Mouse (Mus musculus): ENCODE data around the gene Mylk4. TPM values are rescaled to one million over a fixed set of nuclear protein-coding genes. Genes with fewer than 3 reads are reported as not detected.

Mylk4 gene
- total RNA-seq, 2 experiments from 2014 or later, result 0.73 to 1.0 TPM

- DNase-seq (ENCODE audit: low spot score in 2 of 2), result no peak
Observed at GRCm38 (mm10) chr13:32799131-32799530, 15.4 kb upstream of the Mylk4 start.

GRCm38 (mm10) chr13:32797085-32797484, 13.3 kb upstream of the Mylk4 start:
- no peak for DNase-seq (ENCODE audit: low spot score in 2 of 2)

- DNase-seq (ENCODE audit: low spot score in 2 of 2), result no peak
Observed at GRCm38 (mm10) chr13:32795166-32795565, 11.4 kb upstream of the Mylk4 start.

DNA sequence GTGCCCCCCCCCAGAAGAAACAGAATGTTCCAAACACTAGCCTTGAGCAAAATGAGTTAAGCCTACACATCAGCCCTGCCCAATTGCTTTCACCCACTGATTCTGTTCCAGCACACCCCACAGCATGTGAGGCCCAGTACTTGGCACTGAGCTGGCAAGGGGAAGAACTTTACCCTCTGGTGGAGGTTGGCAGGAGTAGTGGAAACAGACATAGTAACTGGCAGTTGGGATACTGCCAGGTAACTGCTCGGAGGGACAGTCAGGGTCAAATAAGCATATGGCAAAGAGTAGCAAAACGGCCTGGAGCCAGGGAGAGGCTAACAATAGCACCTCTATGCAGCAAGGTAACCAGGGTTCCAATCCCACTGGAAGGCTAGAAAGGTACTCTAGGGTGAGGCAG, 10.9 kb upstream of the Mylk4 start:
- DNase-seq (ENCODE audit: low spot score in 2 of 2), result no peak

DNA sequence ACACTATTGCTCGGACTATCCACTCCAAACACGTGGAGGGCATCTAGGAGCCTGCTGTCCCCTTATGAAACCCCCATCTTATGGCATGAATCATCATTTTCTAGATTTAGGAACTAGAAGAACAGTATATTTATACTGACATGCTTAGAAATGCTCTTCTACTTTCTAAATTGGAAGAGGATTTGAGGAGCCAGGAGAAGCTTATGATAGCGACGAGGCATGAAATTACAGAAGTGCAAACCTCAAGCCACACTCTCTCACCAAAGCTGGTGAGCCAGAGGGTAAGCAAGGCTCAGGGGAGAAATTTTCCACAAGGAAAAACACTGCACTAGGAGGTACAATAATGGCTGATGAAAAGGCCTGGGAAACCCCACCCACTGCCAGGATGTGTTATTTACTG, 6.0 kb upstream of the Mylk4 start:
- no peak for DNase-seq (ENCODE audit: low spot score in 2 of 2)

DNA sequence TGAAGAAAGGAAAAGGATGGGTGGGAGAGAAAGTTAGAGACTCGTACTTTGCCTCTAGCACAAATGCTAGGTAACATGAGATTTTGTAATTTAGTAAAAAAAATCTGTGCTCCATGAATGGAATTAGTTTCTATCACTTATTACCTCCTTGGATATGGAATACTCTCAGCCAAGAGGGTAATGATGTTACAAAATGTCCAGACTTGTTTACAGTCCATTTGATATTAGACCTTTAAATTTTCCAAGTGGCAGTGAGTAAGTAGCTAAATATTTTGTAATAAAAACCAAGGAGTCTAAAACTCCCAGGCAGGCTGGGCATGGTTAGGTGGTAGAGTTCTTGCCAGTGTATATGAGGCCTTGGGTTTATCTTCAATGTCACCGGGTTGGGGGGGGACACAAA, 3.8 kb upstream of the Mylk4 start:
- DNase-seq (ENCODE audit: low spot score in 2 of 2), result no peak

DNA sequence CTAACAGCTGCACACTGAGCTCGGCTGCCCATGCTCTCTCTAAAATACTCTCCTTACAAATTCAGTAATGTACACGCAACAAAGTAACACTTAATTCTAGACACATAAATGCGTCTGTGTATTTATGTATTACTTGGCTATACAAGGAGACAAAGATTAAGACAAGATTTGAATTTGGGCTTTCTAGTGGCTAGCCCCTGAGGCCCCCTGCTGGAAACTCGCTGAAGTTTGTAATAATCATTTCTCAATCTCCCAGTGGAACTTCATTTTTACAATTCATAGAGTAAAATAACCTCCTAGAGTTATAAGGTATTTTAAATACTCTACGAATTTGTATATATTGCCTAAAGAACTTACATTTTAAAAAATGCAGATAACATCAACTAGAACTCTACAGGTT, 699 bp downstream of the Mylk4 start:
- no peak for DNase-seq (ENCODE audit: low spot score in 2 of 2)

- no peak for DNase-seq (ENCODE audit: low spot score in 2 of 2)
Observed at GRCm38 (mm10) chr13:32778861-32779260, 4.9 kb downstream of the Mylk4 start.

GRCm38 (mm10) chr13:32776350-32776749, 7.4 kb downstream of the Mylk4 start:
- no peak for DNase-seq (ENCODE audit: low spot score in 2 of 2)

GRCm38 (mm10) chr13:32775889-32776288, 7.9 kb downstream of the Mylk4 start:
- DNase-seq (ENCODE audit: low spot score in 2 of 2), result no peak

DNA sequence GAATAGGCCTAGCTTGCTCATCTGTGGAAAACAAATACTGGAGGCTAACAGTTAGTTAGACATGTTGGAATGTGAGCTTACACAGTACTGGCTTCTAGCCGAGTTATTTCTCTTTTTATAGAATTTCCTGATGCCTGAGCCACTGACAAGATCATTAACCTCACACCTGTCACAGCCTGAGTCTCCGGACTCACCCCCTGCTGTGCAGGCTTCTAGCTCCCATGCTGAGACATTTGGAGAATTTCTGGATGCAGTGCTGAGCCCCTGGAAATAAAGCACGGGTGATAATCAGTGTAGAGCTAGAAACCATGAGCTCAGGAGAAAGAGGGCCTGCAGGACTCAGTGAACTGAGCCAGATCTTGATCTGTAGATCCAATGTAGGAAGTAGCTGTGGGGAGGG, 13.8 kb downstream of the Mylk4 start:
- DNase-seq (ENCODE audit: low spot score in 2 of 2), result no peak

DNA sequence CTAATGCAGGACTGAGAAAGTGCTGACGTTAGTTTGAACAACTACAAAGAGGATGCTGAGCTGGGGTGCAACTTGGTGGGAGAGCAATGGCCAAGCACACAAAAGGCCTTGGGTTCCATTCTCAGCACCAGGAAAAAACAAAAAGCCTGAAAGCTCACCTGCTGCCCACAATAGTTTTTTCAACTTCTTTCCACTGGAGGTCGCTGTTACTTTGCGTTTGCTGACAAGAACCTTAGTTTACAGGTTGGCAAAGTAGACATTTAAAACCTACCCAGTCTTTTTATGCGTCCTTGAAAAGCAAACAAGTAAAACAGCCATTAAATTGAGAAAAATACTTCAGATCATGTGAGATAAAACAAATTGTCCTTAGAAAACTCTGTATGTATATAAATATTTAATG, 15.7 kb downstream of the Mylk4 start:
- peak; percentile 33 to 43 for DNase-seq (ENCODE audit: low spot score in 2 of 2)

DNA sequence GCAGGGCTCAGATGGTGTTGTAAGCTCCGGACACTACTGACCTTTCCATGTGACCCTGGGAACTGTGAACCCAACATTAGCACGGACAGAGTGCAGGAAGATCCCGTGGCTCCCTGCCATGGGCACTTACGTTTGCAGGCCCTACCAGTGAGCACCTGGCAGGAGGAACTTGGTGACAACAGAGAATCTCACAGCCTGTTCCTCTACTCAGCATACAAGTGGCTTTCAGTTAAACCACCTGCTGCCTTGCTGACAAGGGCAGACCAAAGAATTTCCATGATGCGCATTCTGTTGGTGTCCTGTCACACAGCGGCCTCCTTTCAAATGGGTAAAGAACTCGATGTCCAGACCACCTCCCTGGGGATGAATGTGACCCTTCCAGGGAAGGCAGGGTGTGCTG, 19.3 kb downstream of the Mylk4 start:
- DNase-seq (ENCODE audit: low spot score in 2 of 2), result no peak

- no peak for DNase-seq (ENCODE audit: low spot score in 2 of 2)
Observed at GRCm38 (mm10) chr13:32763141-32763540, 20.6 kb downstream of the Mylk4 start.

GRCm38 (mm10) chr13:32760795-32761194, 23.0 kb downstream of the Mylk4 start:
- no peak for DNase-seq (ENCODE audit: low spot score in 2 of 2)

DNA sequence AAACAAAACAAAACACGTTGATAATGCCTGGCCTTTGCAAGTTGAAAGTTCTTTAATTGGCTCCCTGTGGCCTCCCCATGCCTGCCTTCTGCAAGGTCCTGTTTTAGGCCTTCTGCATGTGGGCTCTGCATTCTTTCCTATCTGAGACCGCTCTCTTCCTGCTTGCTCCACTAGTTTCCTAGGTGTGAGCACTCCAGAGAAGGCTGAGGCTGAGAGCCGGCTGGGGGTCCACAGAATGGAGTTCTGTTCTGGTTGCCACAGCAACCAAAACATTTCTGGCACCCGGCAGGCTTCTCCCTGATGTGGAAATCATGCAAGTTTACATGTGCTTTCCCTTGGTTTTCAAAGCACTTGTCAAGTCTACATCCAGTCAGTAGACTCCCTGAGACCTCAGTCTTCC, 24.7 kb downstream of the Mylk4 start:
- DNase-seq (ENCODE audit: low spot score in 2 of 2), result peak; percentile 28 to 51

DNA sequence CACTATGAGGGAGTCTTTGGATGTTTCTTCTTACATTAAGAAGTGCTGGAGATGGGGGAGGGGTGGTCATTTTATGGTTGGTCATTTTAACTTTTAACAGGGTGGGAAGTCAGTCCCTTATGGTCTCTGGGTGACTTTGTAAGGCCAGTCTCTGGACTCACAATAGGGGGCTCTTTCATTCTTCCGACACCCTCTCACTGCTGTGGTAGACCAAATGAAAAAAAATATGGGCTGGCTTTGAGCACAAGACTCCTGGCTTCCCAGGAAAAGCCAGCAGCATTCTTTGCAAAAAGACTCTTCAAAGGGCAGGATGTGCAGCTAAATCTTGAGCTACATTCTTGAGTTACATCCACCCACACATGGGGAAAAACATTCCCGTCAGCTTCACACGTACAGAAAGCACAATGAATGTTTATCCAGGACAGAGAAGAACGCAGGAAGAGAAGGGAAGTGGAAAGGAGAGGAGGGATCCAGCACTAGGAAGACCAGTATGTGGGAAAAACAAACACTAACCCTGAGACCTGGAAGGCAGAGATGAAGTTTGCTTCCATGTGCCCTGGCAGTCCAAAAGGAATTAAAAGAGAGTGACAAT, 31.6 kb downstream of the Mylk4 start:
- no peak for DNase-seq (ENCODE audit: low spot score in 2 of 2)

GRCm38 (mm10) chr13:32750507-32750906, 33.2 kb downstream of the Mylk4 start:
- DNase-seq (ENCODE audit: low spot score in 2 of 2), result no peak

DNA sequence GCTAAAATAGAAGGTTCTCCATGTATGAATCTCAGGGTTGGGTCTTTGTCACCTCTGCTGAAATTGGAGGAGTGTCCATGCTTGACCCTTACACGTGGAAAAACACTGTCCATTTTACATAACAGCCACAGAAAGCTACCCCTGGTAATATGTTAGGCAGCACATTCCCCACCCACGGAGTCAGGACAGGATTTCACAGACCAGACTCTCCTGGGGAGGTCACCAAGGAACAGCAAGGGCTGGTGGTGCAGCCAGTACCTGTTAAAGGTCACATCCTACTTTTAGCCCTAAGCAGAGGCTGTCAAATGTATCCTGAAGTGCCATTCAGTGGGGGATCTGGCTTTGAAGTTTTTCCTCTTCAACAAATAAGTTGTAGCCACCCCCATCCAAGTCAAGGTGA, 35.3 kb downstream of the Mylk4 start:
- no peak for DNase-seq (ENCODE audit: low spot score in 2 of 2)

DNA sequence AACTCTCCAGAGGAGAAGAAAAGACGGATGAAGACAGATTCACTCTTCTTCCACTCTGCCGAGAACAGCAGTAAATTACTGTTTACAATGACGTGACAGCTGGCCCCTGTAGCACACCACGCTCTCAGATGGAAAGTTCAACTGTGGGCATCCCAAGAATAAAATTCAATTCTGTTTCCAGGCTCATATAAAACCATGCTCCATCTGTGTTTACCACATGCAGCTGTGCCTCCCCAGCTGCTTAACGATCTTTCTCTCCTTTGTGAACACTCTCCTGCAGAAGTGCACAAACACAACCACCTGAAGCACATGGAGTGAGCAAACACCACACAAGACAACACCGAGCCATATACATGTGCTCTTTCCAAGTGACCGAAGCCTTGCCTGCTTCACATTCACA, 42.6 kb downstream of the Mylk4 start:
- DNase-seq (ENCODE audit: low spot score in 2 of 2), result no peak

DNA sequence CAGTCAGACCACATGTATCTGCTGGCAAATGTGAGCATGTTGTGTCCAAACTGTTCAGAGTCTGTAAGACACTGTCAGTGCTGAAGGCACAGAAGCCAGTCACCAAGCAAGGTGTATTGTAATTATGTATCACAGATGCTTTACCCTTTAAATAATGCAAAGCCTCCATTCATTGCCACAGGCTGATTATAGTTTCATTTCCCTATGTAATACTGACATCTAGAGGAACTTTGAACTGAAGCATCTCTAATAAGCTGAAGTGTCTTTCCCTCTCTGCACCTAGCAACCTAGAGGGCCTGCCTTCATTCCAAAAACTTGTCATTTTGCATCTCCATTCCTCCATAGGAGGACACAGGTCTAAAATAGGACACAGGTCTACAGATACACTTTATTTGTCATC, 52.5 kb downstream of the Mylk4 start:
- no peak for DNase-seq (ENCODE audit: low spot score in 2 of 2)

- no peak for DNase-seq (ENCODE audit: low spot score in 2 of 2)
Observed at GRCm38 (mm10) chr13:32724606-32725005, 59.1 kb downstream of the Mylk4 start.

- no peak for DNase-seq (ENCODE audit: low spot score in 2 of 2)
Observed at GRCm38 (mm10) chr13:32721717-32722116, 62.0 kb downstream of the Mylk4 start.

DNA sequence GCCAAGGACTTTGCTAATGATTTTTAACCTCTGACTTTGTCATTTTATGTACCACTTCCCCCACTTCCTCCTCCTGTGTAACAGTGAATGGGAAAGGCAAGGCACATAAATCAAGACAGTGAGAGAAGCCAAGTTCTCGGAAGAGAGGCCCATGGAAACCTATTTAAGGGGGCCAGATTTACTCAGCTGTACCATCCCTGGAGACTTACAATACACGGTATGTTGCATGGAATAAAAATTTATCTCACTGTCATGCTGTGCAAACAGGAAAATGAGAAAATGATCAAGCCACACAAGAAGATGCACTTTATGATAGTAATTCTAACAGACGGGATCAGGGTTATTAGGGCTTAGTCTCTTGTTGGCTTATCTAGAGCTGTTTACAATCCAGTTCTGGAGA, 64.5 kb downstream of the Mylk4 start:
- no peak for DNase-seq (ENCODE audit: low spot score in 2 of 2)

Measured in layer of hippocampus, postnatal 10 days (tissue).